ENCODE assay signal across 8 mouse cellular contexts in the genomic region with DNA sequence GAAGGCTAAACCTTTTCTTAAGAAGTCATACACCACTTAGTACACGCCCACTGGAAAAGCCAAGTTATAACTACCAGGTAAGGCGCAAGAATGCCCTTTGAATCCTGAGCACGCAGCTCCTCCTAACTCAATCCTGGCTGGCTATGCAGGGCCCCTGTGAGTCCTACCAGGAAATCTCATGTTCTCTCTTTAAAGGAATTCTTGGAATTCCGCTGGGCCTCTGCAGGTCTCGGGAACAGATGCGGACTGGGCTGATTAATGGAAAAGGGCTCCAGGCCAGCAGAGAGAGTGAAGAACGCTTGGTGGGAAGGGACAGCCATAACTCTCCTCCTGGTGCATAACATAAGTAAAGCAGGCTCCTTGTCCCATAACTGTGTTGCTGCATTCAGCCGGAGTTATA. TPM values are rescaled to one million over a fixed set of nuclear protein-coding genes. Genes with fewer than 3 reads are reported as not detected.
DNase-seq lines count a peak whose midpoint lies in the region; ATAC-seq and TF ChIP-seq lines count a peak whose summit lies in the region.

No protein-coding gene starts in this region.

- peak; percentile 31 to 64 for DNase-seq in adrenal gland, adult (ENCODE audit: inconsistent age in 2 of 2, low spot score in 1 of 2)
- DNase-seq in adrenal gland, adult 18-20 months (ENCODE audit: low spot score in 2 of 2): no peak
- DNase-seq in ES-CJ7 (ENCODE audit: low read depth, low spot score): peak; percentile 12
- DNase-seq in heart, postnatal 10 days: peak; percentile 45 to 59
- peak; percentile 92 for DNase-seq in limb, embryonic 14.5 days (ENCODE audit: low spot score)
- no peak for DNase-seq in layer of hippocampus, postnatal 10 days (ENCODE audit: low spot score in 2 of 2)
- DNase-seq in retina, postnatal 1 day: no peak

- H3K4me1 ChIP-seq in limb, embryonic 14.5 days (ENCODE audit: control insufficient read depth, insufficient read depth, low read length): peaks cover 50% of the 10 kb centered on the region

- no peak overlapping the region for H3K4me3 ChIP-seq in limb, embryonic 14.5 days (replicated peaks; ENCODE audit: low read length)

- WGBS in limb, embryonic 14.5 days: 3% methylated on average over 8 of the region's 8 CpGs

- peak; percentile 82 for ATAC-seq in limb, embryonic 14.5 days (ENCODE audit: low FRiP score, low read depth)
- ATAC-seq in granulocyte monocyte progenitor cell, adult 5-6 weeks (replicated peaks; ENCODE audit: poor library complexity, severe bottlenecking): no peak

- no peaks in the 10 kb centered on the region for H3K9me3 ChIP-seq in limb, embryonic 14.5 days (ENCODE audit: control insufficient read depth, low read length)

- intact Hi-C loops in heart, postnatal 10 days (cut with DNase I): no loop called here

- peak overlapping the region; percentile 25 for H3K4me2 ChIP-seq in limb, embryonic 14.5 days (replicated peaks; ENCODE audit: low read depth, low read length, severe bottlenecking)

- H3K9ac ChIP-seq in limb, embryonic 14.5 days (ENCODE audit: low read depth, low read length, severe bottlenecking): 0 out of 2 replicates have a peak overlapping the region, but pooled peaks have one; percentile 12

- TF ChIP-seq POLR2A in limb, embryonic 14.5 days (IDR thresholded peaks at IDR 0.05; ENCODE audit: borderline replicate concordance, extremely low read depth, insufficient read depth, insufficient read length): no peak

- no peaks in the 10 kb centered on the region for H3K36me3 ChIP-seq in limb, embryonic 14.5 days (ENCODE audit: control insufficient read depth, insufficient read depth, low read length)

- peak overlapping the region; percentile 76 for H3K27ac ChIP-seq in limb, embryonic 14.5 days (replicated peaks; ENCODE audit: low read depth, low read length)

- H3K27me3 ChIP-seq in limb, embryonic 14.5 days (ENCODE audit: control insufficient read depth, insufficient read depth, low read length): no peaks in the 10 kb centered on the region

RNA-seq across cellular contexts. Expression of a gene that starts 46.3 kb away (rescaled TPM):
- total RNA-seq in adrenal gland, adult 18-20 months (2021): 10 to 100 TPM; 34.3 to 52.8 TPM
- total RNA-seq in heart, postnatal 10 days (2021): 10 to 100 TPM; 17.7 to 22.0 TPM
- 14.4 and 21.3 TPM in 2 replicates for polyA plus RNA-seq in limb, embryonic 14.5 days (2012; rRNA removed)
- 9.7 and 11.8 TPM in 2 replicates for polyA plus RNA-seq in limb, embryonic 14.5 days (2014; fragmentation: Nextera tagmentation; extraction: Ambion mirVana)
- total RNA-seq in granulocyte monocyte progenitor cell, adult 5-6 weeks (2014; fragmentation: Nextera tagmentation): 3.5 and 5.3 TPM in 2 replicates
- 2.3 and 2.7 TPM in 2 replicates for total RNA-seq in granulocyte monocyte progenitor cell, adult 5-6 weeks (2017)
- total RNA-seq in layer of hippocampus, postnatal 10 days (2021): 10 to 100 TPM; 44.9 to 54.0 TPM

Comparison
In these comparisons a context has a peak if more than half of its experiments do, and no peak if none do; other contexts are left out.
1. DNase-seq: peak in adrenal gland, adult (2 of 2), ES-CJ7 (single experiment), heart, postnatal 10 days (2 of 2) and limb, embryonic 14.5 days (single experiment); none in adrenal gland, adult 18-20 months (0 of 2), layer of hippocampus, postnatal 10 days (0 of 2) and retina, postnatal 1 day (single experiment).